Mouse (Mus musculus) CH12.LX (cell line): ENCODE results near the gene Dolk.

ENCODE experiments used
- BHLHE40 ChIP-seq: IDR thresholded peaks from 2 replicates; pipeline ENCODE4 v1.6.1; 2011; ENCODE audit warnings: mild to moderate bottlenecking, low read depth, low read length, improper control_type of control experiment
- CTCF ChIP-seq, 2 experiments: IDR thresholded peaks in 1 of 2; conservative IDR thresholded peaks in 1 of 2; 2 replicates each; pipeline ENCODE4 v1.5.1; 2011 to 2012; ENCODE audit warnings: low read depth in 2 of 2, low read length in 2 of 2, improper control_type of control experiment in 1 of 2, inconsistent platforms in 1 of 2, mild to moderate bottlenecking in 1 of 2, moderate library complexity in 1 of 2
- E2F4 ChIP-seq: IDR thresholded peaks from 2 replicates; pipeline ENCODE4 v1.6.1; 2011; ENCODE audit warnings: low read depth, low read length, improper control_type of control experiment; ENCODE audit not compliant: insufficient replicate concordance
- IRF4 ChIP-seq: IDR thresholded peaks from 2 replicates; pipeline ENCODE4 v1.6.1; 2014; ENCODE audit warnings: low read depth, mild to moderate bottlenecking, inconsistent platforms, low read length, improper control_type of control experiment
- JUN ChIP-seq: IDR thresholded peaks from 2 replicates; pipeline ENCODE4 v1.6.1; 2011; ENCODE audit warnings: low read depth, mild to moderate bottlenecking, low read length, improper control_type of control experiment, moderate library complexity; ENCODE audit not compliant: insufficient read depth
- JUND ChIP-seq: conservative IDR thresholded peaks from 2 replicates; pipeline ENCODE4 v1.6.1; 2011; ENCODE audit warnings: low read depth, low read length, improper control_type of control experiment
- MAFK ChIP-seq: IDR thresholded peaks from 2 replicates; pipeline ENCODE4 v1.6.1; 2011; ENCODE audit warnings: low read length, improper control_type of control experiment; ENCODE audit not compliant: insufficient replicate concordance
- MXI1 ChIP-seq: IDR thresholded peaks from 2 replicates; pipeline ENCODE4 v1.6.1; 2011; ENCODE audit warnings: mild to moderate bottlenecking, low read depth, low read length, improper control_type of control experiment
- POLR2A ChIP-seq: IDR thresholded peaks from 2 replicates; pipeline ENCODE4 v1.6.1; 2011; ENCODE audit warnings: low read depth, mild to moderate bottlenecking, improper control_type of control experiment, low read length
- POLR2AphosphoS2 ChIP-seq: IDR thresholded peaks from 2 replicates; pipeline ENCODE4 v1.6.1; 2011; ENCODE audit warnings: low read depth, low read length, improper control_type of control experiment
- RCOR1 ChIP-seq: conservative IDR thresholded peaks from 2 replicates; pipeline ENCODE4 v1.6.1; 2012; ENCODE audit warnings: low read depth, mild to moderate bottlenecking, inconsistent platforms, low read length, improper control_type of control experiment
- USF1 ChIP-seq: IDR thresholded peaks from 2 replicates; pipeline ENCODE4 v1.6.1; 2014; ENCODE audit warnings: low read depth, mild to moderate bottlenecking, inconsistent platforms, low read length, improper control_type of control experiment
- USF2 ChIP-seq: conservative IDR thresholded peaks from 2 replicates; pipeline ENCODE4 v1.6.1; 2011; ENCODE audit warnings: low read depth, low read length, improper control_type of control experiment
- ZC3H11A ChIP-seq: IDR thresholded peaks from 2 replicates; pipeline ENCODE4 v1.6.1; 2012; ENCODE audit warnings: low read depth, mild to moderate bottlenecking, inconsistent platforms, low read length, improper control_type of control experiment

DNA sequence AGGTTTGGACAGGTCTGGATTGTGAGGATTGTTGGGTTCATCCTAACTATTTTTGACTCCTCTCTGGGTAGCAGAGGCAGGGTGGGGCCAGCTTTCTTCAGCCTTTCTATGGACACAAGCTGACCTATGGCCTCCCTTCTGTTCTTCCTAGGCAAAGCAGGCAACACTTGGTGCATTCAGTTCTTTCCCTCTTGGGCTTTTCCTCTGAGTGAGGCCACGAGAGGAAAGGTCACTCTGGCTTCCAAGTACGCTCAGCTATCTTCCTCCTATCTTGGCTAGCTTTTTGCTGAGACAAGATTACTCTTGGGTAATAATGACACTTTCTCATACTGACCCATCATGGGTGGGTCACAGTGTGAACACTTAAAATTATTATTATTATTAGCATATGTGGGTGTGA, 2.9 kb downstream of the Dolk start:
- TF ChIP-seq ZC3H11A, result no peak
- no peak for TF ChIP-seq RCOR1
- TF ChIP-seq USF2, result no peak
- TF ChIP-seq CTCF (conservative IDR thresholded peaks at IDR 0.05 in 1 of 2, IDR thresholded peaks at IDR 0.05 in 1 of 2; ENCODE audit: low read depth in 2 of 2, low read length in 2 of 2), result no peak
- no peak for TF ChIP-seq POLR2A
- no peak for TF ChIP-seq USF1
- no peak for TF ChIP-seq E2F4
- TF ChIP-seq BHLHE40, result no peak
- TF ChIP-seq MAFK, result no peak
- TF ChIP-seq POLR2AphosphoS2, result no peak
- no peak for TF ChIP-seq JUN
- TF ChIP-seq JUND, result no peak
- TF ChIP-seq IRF4, result no peak
- no peak for TF ChIP-seq MXI1
